Mouse (Mus musculus): ENCODE measurements around the gene Hint2.

- TF ChIP-seq CHD2 (IDR thresholded peaks at IDR 0.05; ENCODE audit: low read depth, low read length) (no peak), ZNF384 (IDR thresholded peaks at IDR 0.05; ENCODE audit: low read depth, low read length) (no peak)
Observed at GRCm38 (mm10) chr4:43613060-43613730, 43.1 kb downstream of the Hint2 start.

Data from ES-E14 (cell line).